Mouse (Mus musculus): ENCODE data around the gene Arhgap27. TPM values are rescaled to one million over a fixed set of nuclear protein-coding genes. Genes with fewer than 3 reads are reported as not detected.

The Arhgap27 gene
- polyA plus RNA-seq, 1 experiment, result 47.3 TPM

GRCm38 (mm10) chr11:103394604-103395003, 31.1 kb upstream of the Arhgap27 start:
- Histone ChIP-seq H3K4me1 (ENCODE audit: control insufficient read depth, insufficient read depth, low read length) (no peaks in the 10 kb centered on the region; the same call in 1 of the 2 replicates), H3K27ac (ENCODE audit: control insufficient read depth, insufficient read depth, low read depth, low read length, poor library complexity) (no peak overlapping the region), H3K4me3 (replicated peaks; ENCODE audit: control insufficient read depth, low read depth, low read length) (no peak overlapping the region)
- WGBS, result 92% methylated on average over 7 of the region's 7 CpGs
- TF ChIP-seq POLR2A (IDR thresholded peaks at IDR 0.05; ENCODE audit: borderline replicate concordance, control insufficient read depth, low read depth, low read length) (no peak), CTCF (IDR thresholded peaks at IDR 0.05; ENCODE audit: control insufficient read depth, insufficient read depth, low read length) (no peak)

DNA sequence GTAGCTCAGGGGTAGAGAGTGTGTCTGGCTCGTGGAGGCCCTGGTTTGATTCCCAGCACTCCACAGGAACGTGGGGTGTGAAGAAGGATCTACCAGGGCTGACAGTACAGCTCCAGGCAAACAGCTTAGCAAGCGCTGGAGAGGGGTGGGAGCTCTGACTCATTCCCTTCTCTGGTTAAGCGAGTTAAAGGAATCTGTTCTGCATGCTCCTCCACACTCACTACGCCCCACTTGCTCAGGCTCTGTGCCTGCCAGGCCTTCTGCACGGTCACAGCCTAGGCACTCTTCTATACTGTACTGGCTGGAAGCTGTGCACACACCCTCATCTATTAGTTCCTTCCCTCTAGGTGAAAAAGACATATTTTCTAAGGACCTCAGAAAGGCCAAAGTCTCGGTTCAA, 30.5 kb upstream of the Arhgap27 start:
- no peaks in the 10 kb centered on the region; the same call in 1 of the 2 replicates for H3K4me1 ChIP-seq (ENCODE audit: control insufficient read depth, insufficient read depth, low read length)
- WGBS, result 89% methylated on average over 7 of the region's 7 CpGs
- TF ChIP-seq CTCF (IDR thresholded peaks at IDR 0.05; ENCODE audit: control insufficient read depth, insufficient read depth, low read length), result no peak
- TF ChIP-seq POLR2A (IDR thresholded peaks at IDR 0.05; ENCODE audit: borderline replicate concordance, control insufficient read depth, low read depth, low read length), result no peak
- H3K4me3 ChIP-seq (replicated peaks; ENCODE audit: control insufficient read depth, low read depth, low read length), result no peak overlapping the region
- no peak overlapping the region for H3K27ac ChIP-seq (ENCODE audit: control insufficient read depth, insufficient read depth, low read depth, low read length, poor library complexity)

GRCm38 (mm10) chr11:103387870-103388526, 24.5 kb upstream of the Arhgap27 start:
- no peaks in the 10 kb centered on the region; the same call in 1 of the 2 replicates for H3K4me1 ChIP-seq (ENCODE audit: control insufficient read depth, insufficient read depth, low read length)
- TF ChIP-seq CTCF (IDR thresholded peaks at IDR 0.05; ENCODE audit: control insufficient read depth, insufficient read depth, low read length) (no peak), POLR2A (IDR thresholded peaks at IDR 0.05; ENCODE audit: borderline replicate concordance, control insufficient read depth, low read depth, low read length) (no peak)

GRCm38 (mm10) chr11:103386827-103387226, 23.3 kb upstream of the Arhgap27 start:
- TF ChIP-seq CTCF (IDR thresholded peaks at IDR 0.05; ENCODE audit: control insufficient read depth, insufficient read depth, low read length) (no peak), POLR2A (IDR thresholded peaks at IDR 0.05; ENCODE audit: borderline replicate concordance, control insufficient read depth, low read depth, low read length) (no peak)

More at GRCm38 (mm10) chr11:103387870-103388526, 24.5 kb upstream of the Arhgap27 start:
- no peak overlapping the region for H3K27ac ChIP-seq (ENCODE audit: control insufficient read depth, insufficient read depth, low read depth, low read length, poor library complexity)
- WGBS, result 85% methylated on average over 7 of the region's 7 CpGs
- no peak overlapping the region for H3K4me3 ChIP-seq (replicated peaks; ENCODE audit: control insufficient read depth, low read depth, low read length)

DNA sequence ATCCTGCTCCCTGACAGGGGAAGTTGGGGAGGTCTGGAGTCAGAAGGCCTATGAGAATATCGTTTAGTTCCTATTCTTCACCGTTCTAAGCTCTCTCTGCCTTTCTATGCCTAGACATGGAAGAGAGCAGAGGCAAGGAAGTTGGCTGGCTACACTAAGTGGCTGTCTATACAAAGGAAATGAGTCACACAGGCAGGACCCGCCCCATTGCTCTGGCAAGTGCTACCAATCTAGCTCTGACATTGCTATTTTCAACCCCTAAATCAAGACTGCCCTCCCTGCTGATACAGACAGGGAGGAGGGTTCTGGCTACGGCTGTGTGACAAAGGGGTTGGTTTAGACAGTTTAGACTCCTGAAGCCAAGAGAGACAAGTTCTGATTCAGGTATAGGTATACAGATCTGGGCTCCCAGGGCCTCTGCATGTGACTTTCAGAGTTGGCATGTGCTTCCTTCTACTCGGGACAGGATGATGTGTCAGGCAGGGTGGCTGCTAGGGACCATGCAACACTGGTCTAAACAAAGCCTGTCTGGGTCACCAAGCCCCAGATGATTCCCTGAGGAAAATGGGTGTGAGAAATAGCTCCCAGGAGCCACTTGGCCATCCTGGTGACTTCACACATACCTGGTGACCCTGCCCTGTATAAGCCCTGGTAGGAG, 18.6 kb upstream of the Arhgap27 start:
- Histone ChIP-seq H3K27ac (ENCODE audit: control insufficient read depth, insufficient read depth, low read depth, low read length, poor library complexity) (peak overlapping the region; percentile 21; the same call in 1 of the 2 replicates), H3K4me1 (ENCODE audit: control insufficient read depth, insufficient read depth, low read length) (peaks cover 3% of the 10 kb centered on the region; the same call in 1 of the 2 replicates), H3K4me3 (replicated peaks; ENCODE audit: control insufficient read depth, low read depth, low read length) (no peak overlapping the region)
- no peak for TF ChIP-seq CTCF (IDR thresholded peaks at IDR 0.05; ENCODE audit: control insufficient read depth, insufficient read depth, low read length)
- no peak for TF ChIP-seq POLR2A (IDR thresholded peaks at IDR 0.05; ENCODE audit: borderline replicate concordance, control insufficient read depth, low read depth, low read length)
- WGBS, result 7% methylated on average over 5 of the region's 5 CpGs

More at GRCm38 (mm10) chr11:103386827-103387226, 23.3 kb upstream of the Arhgap27 start:
- H3K27ac ChIP-seq (ENCODE audit: control insufficient read depth, insufficient read depth, low read depth, low read length, poor library complexity), result no peak overlapping the region
- no peak overlapping the region for H3K4me3 ChIP-seq (replicated peaks; ENCODE audit: control insufficient read depth, low read depth, low read length)
- 81% methylated on average over 9 of the region's 9 CpGs for WGBS
- peaks cover 3% of the 10 kb centered on the region; the same call in 1 of the 2 replicates for H3K4me1 ChIP-seq (ENCODE audit: control insufficient read depth, insufficient read depth, low read length)

GRCm38 (mm10) chr11:103381505-103381904, 18.0 kb upstream of the Arhgap27 start:
- TF ChIP-seq POLR2A (IDR thresholded peaks at IDR 0.05; ENCODE audit: borderline replicate concordance, control insufficient read depth, low read depth, low read length) (no peak), CTCF (IDR thresholded peaks at IDR 0.05; ENCODE audit: control insufficient read depth, insufficient read depth, low read length) (no peak)
- H3K4me3 ChIP-seq (replicated peaks; ENCODE audit: control insufficient read depth, low read depth, low read length), result no peak overlapping the region
- 67% methylated on average over 7 of the region's 7 CpGs for WGBS
- H3K27ac ChIP-seq (ENCODE audit: control insufficient read depth, insufficient read depth, low read depth, low read length, poor library complexity), result no peak overlapping the region
- H3K4me1 ChIP-seq (ENCODE audit: control insufficient read depth, insufficient read depth, low read length), result peaks cover 3% of the 10 kb centered on the region; the same call in 1 of the 2 replicates

- TF ChIP-seq CTCF (IDR thresholded peaks at IDR 0.05; ENCODE audit: control insufficient read depth, insufficient read depth, low read length), result no peak
- no peak for TF ChIP-seq POLR2A (IDR thresholded peaks at IDR 0.05; ENCODE audit: borderline replicate concordance, control insufficient read depth, low read depth, low read length)
- Histone ChIP-seq H3K4me1 (ENCODE audit: control insufficient read depth, insufficient read depth, low read length) (peaks cover 3% of the 10 kb centered on the region; the same call in 1 of the 2 replicates), H3K27ac (ENCODE audit: control insufficient read depth, insufficient read depth, low read depth, low read length, poor library complexity) (no peak overlapping the region), H3K4me3 (replicated peaks; ENCODE audit: control insufficient read depth, low read depth, low read length) (no peak overlapping the region)
- 66% methylated on average over 5 of the region's 5 CpGs for WGBS
These were observed 17.0 kb upstream of the Arhgap27 start for GRCm38 (mm10) chr11:103380460-103380859.

DNA sequence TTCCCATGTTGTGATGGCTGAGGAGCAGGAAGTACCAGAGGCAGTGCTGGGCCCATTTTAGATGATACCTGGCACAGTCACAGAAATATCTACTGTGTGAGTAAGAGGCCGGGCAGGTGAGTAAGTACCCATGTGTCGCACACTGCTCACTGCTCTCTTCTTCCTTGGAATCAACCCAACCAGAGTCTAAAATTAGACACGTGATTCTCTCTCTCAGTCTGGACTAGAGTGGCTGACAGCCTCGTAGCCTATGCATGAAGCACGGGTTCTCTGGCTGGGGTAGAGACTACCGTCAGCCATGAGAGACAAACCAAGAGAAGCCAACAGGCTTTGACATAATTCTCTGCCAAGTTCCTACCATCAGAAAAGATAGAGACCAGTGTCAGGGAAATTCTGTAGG, 14.8 kb upstream of the Arhgap27 start:
- WGBS, result 87% methylated on average over 6 of the region's 6 CpGs
- Histone ChIP-seq H3K27ac (ENCODE audit: control insufficient read depth, insufficient read depth, low read depth, low read length, poor library complexity) (no peak overlapping the region), H3K4me3 (replicated peaks; ENCODE audit: control insufficient read depth, low read depth, low read length) (no peak overlapping the region), H3K4me1 (ENCODE audit: control insufficient read depth, insufficient read depth, low read length) (peaks cover 6% of the 10 kb centered on the region)
- TF ChIP-seq POLR2A (IDR thresholded peaks at IDR 0.05; ENCODE audit: borderline replicate concordance, control insufficient read depth, low read depth, low read length), result no peak
- no peak for TF ChIP-seq CTCF (IDR thresholded peaks at IDR 0.05; ENCODE audit: control insufficient read depth, insufficient read depth, low read length)
